Mouse (Mus musculus) gastrocnemius, adult 2 months (tissue): Measurements from ENCODE around the gene Tnfrsf22. TPM values are rescaled to one million over a fixed set of nuclear protein-coding genes. Genes with fewer than 3 reads are reported as not detected.
A peak's percentile ranks its signal among the peaks of the same experiment; 100 is the strongest.

Experiments used
- DNase-seq: peaks from one replicate; pipeline ENCODE4 v3.0.0; 2022
- H3K27ac ChIP-seq: fragments of 200-600 bp; 2 replicates; pipeline ENCODE4 v1.8.1; 2022; ENCODE audit warnings: mild to moderate bottlenecking
- H3K4me3 ChIP-seq: fragments of 200-600 bp; 2 replicates; pipeline ENCODE4 v1.8.1; 2022; ENCODE audit warnings: mild to moderate bottlenecking, moderate library complexity
- CTCF ChIP-seq: fragments of 200-600 bp; IDR thresholded peaks from 2 replicates; pipeline ENCODE4 v1.8.1; 2022; ENCODE audit warnings: antibody characterized with exemption, mild to moderate bottlenecking, moderate library complexity
- intact Hi-C: fragments of 180-260 bp; cut with DNase I; formaldehyde crosslinking; loops from one replicate; pipeline ENCODE4 v1.15.1; 2025
- total RNA-seq, 2 experiments: library from RNA; stranded (reverse); gene quantifications; 2 replicates each; pipeline ENCODE4 v1.2.3; 2021

The Tnfrsf22 gene
- total RNA-seq, 2 experiments from 2014 or later: 0.97 to 2.1 TPM

DNA sequence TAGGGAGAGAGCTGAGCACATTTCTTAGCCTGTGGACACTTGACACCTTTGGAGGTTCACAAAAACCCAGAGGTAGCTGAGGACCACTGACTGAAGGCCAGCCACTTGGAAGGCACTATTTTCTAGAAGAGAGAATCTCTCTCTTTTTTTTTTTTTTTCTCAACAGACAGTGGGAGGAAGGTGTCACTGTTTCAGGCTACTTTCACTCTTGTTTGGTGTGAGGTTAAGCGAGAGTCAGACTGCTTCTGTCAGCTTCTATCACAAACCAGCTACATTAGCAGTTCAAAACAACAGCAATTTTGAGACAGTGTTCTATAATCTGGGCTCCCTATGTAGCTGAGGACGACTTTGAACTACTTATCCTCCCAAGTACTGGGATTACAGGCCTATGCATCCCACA is 23.3 kb downstream of the Tnfrsf22 start:
- H3K4me3 ChIP-seq: peak overlapping the region; percentile 13; the same call in 1 of the 2 replicates
- TF ChIP-seq CTCF: no peak
- DNase-seq: no peak
- 0 out of 2 replicates have a peak overlapping the region, but pooled peaks have one; percentile 35 for H3K27ac ChIP-seq
- intact Hi-C loops: no loop called here

DNA sequence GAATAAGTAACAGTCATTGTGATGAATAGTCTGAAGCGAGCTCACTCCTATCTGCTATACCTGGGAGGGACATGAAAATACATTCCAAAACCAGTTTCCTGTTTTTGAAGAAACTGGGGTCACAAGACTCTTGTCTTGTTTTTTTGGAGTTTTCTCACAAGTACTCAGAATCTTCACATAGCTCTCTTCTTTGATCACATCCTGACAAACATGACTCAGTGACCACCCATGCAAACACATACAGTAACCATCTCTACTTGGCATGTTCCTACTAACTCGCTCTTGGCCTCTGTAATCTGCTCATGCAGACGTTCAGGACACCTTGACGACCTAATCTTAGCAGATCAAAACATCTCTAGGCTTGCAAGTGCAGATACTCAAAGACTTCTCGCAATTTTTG is 24.3 kb downstream of the Tnfrsf22 start:
- Histone ChIP-seq H3K27ac (no peak overlapping the region), H3K4me3 (no peak overlapping the region)
- no peak for DNase-seq
- intact Hi-C loops: no loop called here
- no peak for TF ChIP-seq CTCF

DNA sequence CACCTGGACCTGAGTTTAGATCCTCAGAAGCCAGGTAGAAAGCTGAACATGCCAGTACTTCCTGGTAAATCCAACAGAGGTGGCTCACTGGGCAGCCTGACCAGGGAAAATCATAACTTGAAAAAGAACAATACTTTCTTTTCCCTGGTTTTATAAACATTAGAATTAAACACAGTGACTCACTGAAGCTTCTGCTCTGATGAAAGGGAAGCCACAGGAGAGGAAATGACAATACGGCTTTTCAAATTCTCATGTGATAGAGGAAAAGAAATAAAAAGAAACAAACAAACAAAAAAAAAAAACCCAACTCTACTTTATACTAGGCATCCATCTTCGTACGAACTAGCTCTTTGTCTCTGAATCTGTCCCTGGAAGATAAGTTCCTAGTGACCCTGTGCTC is 24.9 kb downstream of the Tnfrsf22 start:
- intact Hi-C loops: no loop called here
- Histone ChIP-seq H3K27ac (no peak overlapping the region), H3K4me3 (no peak overlapping the region)
- no peak for TF ChIP-seq CTCF
- no peak for DNase-seq

DNA sequence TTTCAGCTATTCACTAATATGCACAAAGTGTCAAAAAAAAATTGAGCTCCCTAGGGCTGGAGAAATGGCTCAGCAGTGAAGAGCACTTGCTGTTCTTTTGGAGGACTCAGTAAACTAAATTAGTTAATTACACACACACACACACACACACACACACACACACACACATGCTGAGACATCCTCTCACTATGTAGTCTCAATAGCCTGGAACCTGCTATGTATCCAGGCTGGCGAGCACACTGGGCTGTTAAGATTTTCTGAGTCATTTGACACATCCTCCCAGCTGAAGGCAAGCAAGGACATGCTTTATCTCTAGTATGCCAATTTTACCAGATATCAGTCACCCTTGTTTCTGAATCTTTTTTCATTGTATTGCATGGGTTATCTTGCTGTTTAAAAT is 28.5 kb downstream of the Tnfrsf22 start:
- Histone ChIP-seq H3K27ac (no peak overlapping the region), H3K4me3 (no peak overlapping the region)
- TF ChIP-seq CTCF: no peak
- intact Hi-C loops: no loop called here
- DNase-seq: no peak

DNA sequence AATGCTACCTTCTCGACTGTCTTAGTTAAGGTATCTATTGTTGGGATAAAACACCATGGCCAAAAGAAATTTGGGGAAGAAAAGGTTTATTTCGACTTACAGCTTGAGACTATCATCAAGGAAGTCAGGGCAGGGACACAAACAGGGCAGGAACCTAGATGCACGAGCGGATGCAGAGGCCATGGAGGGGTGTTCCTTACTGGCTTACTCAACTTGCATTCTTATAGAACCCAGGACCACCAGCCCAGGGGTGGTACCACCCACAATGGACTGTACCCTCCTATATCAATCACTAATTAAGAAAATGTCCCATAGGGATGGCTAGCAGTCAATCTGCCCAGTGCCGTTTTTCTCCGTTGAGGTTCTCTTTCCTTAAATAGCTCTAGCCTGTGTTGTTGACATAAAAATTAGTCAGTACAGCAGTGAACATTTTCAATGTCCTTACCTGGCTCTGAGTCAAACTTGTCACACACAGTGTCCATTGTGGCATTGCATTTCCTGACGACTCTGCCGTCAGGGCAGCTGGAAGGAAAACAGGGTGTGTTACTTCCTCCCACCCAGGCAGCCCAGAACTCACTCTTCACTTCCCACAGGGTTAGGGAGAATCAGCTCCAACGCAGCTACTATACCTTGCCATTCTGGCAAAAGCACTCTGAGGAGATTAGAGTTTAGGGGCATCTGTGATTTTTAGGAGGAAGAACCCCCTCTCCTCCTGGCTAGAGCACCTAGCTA is 34.9 kb downstream of the Tnfrsf22 start:
- intact Hi-C loops: no loop called here
- Histone ChIP-seq H3K4me3 (peak overlapping the region; percentile 17), H3K27ac (peak overlapping the region; percentile 82)
- peak; percentile 25 for DNase-seq
- no peak for TF ChIP-seq CTCF

DNA sequence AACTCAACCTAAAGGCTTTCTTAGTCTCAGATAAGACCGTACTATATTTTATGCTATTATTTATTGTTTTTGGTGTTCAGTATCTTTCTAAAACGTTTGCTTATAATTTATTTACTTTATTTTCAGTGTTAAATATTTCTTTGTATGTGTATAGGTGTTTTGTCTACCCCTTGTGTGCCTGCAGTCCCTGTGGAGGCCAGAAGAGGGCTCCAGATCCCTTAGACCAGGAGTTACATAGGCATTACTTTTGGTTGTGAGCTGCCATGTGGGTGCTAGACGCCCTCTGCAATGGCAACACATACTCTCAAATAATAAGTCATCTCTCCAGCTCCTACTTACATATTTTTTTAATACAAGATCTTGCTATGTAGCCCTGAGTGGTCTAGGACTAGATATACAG is 37.2 kb downstream of the Tnfrsf22 start:
- intact Hi-C loops: no loop called here
- no peak for DNase-seq
- H3K27ac ChIP-seq: no peak overlapping the region
- peak; percentile 46 for TF ChIP-seq CTCF
- H3K4me3 ChIP-seq: no peak overlapping the region

DNA sequence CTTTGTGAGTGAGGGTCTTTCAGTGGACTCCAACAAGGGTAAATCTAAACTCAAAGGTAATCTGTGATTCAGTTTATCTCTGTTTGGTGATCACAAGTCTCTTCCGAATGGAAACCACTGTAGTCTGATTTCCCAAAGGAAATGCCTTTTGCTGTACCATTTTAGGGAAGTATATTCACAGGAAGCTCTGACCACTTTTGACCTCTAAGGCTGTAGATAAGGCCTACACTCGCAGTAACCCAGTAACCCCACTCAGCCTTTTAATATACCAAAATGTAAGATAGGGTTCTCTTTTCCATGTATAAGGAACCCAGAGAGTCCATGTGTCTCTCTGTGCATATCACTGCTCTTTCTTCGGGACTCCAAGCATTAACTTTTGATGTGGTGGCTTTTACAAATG is 44.1 kb downstream of the Tnfrsf22 start:
- no peak for TF ChIP-seq CTCF
- Histone ChIP-seq H3K4me3 (no peak overlapping the region), H3K27ac (peak overlapping the region; percentile 40; the same call in 1 of the 2 replicates)
- DNase-seq: no peak
- intact Hi-C loops: no loop called here

DNA sequence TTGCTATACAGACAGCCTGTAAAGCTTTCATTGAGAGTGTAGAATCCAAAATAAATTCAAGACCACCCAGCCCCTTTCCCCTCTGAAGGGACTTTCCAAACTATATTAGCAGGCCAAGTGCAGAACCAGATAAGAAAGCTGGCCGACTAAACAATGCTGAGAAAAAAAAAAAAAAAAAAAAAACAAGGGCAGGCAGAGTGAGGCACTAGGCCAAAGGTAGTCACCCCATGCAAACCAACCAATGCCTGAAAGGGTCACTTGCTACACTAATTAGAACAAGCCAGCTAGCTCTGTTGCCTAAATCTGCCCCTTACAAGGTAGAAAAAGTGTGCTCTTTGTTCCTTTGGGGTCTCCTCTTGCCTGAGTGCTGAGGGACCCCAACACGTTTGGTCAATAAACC is 44.6 kb downstream of the Tnfrsf22 start:
- H3K4me3 ChIP-seq: no peak overlapping the region
- DNase-seq: no peak
- intact Hi-C loops: loop anchor here (5.0 kb wide), 1 partner anchor 92 kb away; no protein-coding TSS in a partner anchor
- no peak for TF ChIP-seq CTCF
- peak overlapping the region; percentile 40; the same call in 1 of the 2 replicates for H3K27ac ChIP-seq

DNA sequence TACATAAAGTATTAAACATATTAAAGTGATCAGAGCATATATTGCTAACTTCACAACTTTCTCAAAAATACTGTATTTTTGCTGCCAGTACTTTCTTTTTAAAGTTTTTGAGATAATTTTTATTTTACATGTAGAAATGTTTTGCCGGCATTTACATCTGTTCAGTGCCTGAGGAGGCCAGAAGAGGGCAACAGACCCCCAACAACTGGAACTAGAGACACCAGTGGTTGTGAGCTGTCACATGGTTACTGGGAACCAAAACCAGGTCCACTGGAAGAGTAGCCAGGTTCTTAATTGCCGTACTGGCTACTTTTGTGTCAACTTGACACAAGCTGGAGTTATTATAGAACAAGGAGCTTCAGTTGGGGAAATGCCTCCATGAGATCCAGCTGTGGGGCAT is 47.8 kb downstream of the Tnfrsf22 start:
- no peak overlapping the region for H3K27ac ChIP-seq
- intact Hi-C loops: loop anchor here (5.0 kb wide), 1 partner anchor 96 kb away; no protein-coding TSS in a partner anchor
- no peak for DNase-seq
- H3K4me3 ChIP-seq: no peak overlapping the region
- TF ChIP-seq CTCF: peak; percentile 33

DNA sequence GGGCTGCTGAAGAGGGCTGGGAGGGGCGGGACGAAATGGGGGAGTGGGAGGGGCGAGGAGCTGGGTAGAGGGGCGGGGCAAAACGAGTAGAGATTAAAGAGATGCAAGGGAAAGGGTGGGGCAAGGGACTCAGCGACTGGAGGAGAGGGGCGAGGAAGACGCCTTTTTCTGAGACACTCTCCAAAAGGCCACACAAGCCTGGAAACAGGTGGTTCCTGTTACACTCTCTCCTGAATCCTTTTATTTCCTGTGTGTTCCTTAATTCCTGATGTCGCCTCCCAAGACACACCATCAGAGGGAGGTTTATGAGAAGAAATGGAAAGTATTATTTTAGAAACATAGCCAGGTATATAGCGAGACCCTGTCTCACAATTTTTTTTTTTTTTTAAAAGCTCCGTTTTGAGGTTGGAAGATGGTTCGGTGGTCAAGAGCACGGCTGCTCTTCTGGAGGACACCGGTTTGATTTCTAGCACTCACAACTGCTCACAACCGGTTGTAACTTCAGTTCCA is 49.2 kb downstream of the Tnfrsf22 start:
- intact Hi-C loops: loop anchor here (5.0 kb wide), 1 partner anchor 97 kb away; no protein-coding TSS in a partner anchor
- peak overlapping the region; percentile 96 for H3K4me3 ChIP-seq
- no peak for DNase-seq
- peak overlapping the region; percentile 93 for H3K27ac ChIP-seq
- TF ChIP-seq CTCF: no peak

DNA sequence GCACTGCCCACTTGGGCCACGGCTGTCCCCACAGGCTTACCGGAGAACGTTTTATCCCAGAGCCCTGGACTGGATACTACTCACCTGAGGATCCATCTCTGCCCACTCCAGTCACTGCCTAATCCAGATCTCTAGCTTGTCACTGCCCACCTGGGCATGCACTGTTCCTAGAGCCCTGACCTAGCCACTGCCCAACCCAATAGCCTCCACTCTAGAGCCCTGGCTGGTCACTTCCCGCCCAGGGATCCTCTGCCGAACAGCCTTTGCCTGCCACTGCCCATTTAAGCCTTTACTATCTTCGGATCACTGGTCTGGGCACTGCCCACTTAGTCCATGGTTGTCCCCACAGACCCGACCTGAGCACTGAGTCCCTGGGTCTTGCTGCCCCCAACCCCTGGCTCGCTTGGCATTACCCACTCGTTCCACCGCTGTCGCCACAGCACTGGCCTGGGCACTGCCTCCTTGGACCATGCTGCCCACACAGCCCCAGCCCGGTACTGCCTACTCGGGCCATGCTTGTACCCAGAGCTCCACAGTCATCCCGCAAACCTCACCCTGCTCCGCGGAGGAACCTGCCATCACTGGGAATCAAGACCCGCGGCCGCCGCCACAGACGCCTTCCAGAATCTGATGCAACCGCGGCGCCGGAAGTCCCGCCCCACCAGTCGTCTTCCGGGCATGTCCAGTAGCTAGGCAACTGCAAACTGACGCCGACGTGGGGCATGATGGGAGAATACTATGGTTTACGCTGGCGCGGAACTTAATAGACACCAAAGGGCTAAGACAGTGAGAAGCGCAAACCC is 49.8 kb downstream of the Tnfrsf22 start, which contains the start of gene Cars:
Gene Cars (minus strand): TSS at position 663 of the 803 bp plus-strand sequence.
- intact Hi-C loops: loop anchor here (5.0 to 10.0 kb wide), 2 partner anchors 98 to 225 kb away; partner anchors contain the start of genes Dhcr7 and Nadsyn1
- DNase-seq: peak; percentile 97
- TF ChIP-seq CTCF: no peak
- H3K27ac ChIP-seq: peak within 1 kb of the TSS; percentile 93
- H3K4me3 ChIP-seq: peak within 1 kb of the TSS; percentile 96

DNA sequence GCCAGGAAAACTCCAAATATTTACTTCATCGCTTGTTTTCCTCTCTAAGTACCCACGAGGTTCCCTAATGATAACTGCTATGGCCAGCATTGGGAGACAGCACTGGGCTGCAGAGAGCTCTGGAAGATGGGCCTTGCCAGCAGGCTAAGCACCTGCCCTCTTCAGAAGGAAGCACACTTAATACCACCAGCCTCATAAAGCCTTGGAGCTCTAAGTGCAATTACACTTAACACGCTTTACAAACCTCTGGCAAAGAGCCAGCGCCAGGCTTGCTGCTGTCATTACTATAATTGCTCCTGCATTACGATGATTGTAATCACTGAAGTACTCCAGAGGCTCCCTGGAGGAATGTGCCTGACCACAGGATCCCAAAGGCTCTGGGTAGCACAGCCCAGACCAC is 54.6 kb downstream of the Tnfrsf22 start:
- intact Hi-C loops: loop anchor here (10.0 kb wide), 1 partner anchor 230 kb away; the partner anchor contains the start of genes Dhcr7 and Nadsyn1

More for the DNA sequence above, 54.6 kb downstream of the Tnfrsf22 start:
- no peak for TF ChIP-seq CTCF
- H3K4me3 ChIP-seq: no peak overlapping the region
- H3K27ac ChIP-seq: no peak overlapping the region
- no peak for DNase-seq
